Mouse (Mus musculus) forebrain, embryonic 16.5 days (tissue): ENCODE data around the gene Ccn5. TPM values are rescaled to one million over a fixed set of nuclear protein-coding genes. Genes with fewer than 3 reads are reported as not detected.

ENCODE experiments used
- polyA plus RNA-seq: library from polyadenylated mRNA; unstranded; fragments of >200 nt; fragmentation: Nextera tagmentation; extraction: Ambion mirVana; gene quantifications from 2 replicates; pipeline ENCODE4 v1.2.1, GENCODE M21; 2015

The Ccn5 gene
- polyA plus RNA-seq, 1 experiment from 2014 or later, result 0.15 TPM

Other genes starting within 250 kb of the Ccn5 start
- 44.1 and 46.4 TPM in 2 replicates for gene Ttpal, start 218.5 kb upstream of the Ccn5 start, polyA plus RNA-seq
- gene Serinc3, start 175.7 kb upstream of the Ccn5 start, polyA plus RNA-seq, result 31.4 and 34.3 TPM in 2 replicates
- 153 and 159 TPM in 2 replicates for gene Pkig, start 162.5 kb upstream of the Ccn5 start, polyA plus RNA-seq
- gene Ada, start 70.6 kb upstream of the Ccn5 start, polyA plus RNA-seq, result 4.5 and 5.2 TPM in 2 replicates
- not detected in 2 replicates for gene Kcnk15, start 32.8 kb downstream of the Ccn5 start, polyA plus RNA-seq
- gene Rims4, start 97.8 kb downstream of the Ccn5 start, polyA plus RNA-seq, result 7.0 and 9.8 TPM in 2 replicates
- gene Ywhab, start 174.1 kb downstream of the Ccn5 start, polyA plus RNA-seq, result 453 and 463 TPM in 2 replicates
- 2.3 and 3.7 TPM in 2 replicates for gene Pabpc1l, start 204.6 kb downstream of the Ccn5 start, polyA plus RNA-seq
- 31.3 and 34.7 TPM in 2 replicates for gene Stk4, start 249.5 kb downstream of the Ccn5 start, polyA plus RNA-seq